Mouse (Mus musculus): ENCODE results near the gene Adh7. TPM values are rescaled to one million over a fixed set of nuclear protein-coding genes. Genes with fewer than 3 reads are reported as not detected.

The Adh7 gene
- polyA plus RNA-seq, 1 experiment: not detected

GRCm38 (mm10) chr3:138247241-138247640, 29.7 kb downstream of the Adh7 start:
- no peak for DNase-seq (ENCODE audit: low read depth, low spot score)
- WGBS: 81% methylated on average over 4 of the region's 4 CpGs

GRCm38 (mm10) chr3:138248011-138248410, 30.5 kb downstream of the Adh7 start:
- WGBS: 38% methylated on average over 7 of the region's 7 CpGs
- no peak for DNase-seq (ENCODE audit: low read depth, low spot score)

GRCm38 (mm10) chr3:138248746-138249145, 31.2 kb downstream of the Adh7 start:
- no peak for DNase-seq (ENCODE audit: low read depth, low spot score)
- WGBS: 32% methylated on average over 8 of the region's 8 CpGs

GRCm38 (mm10) chr3:138251156-138251555, 33.6 kb downstream of the Adh7 start:
- DNase-seq (ENCODE audit: low read depth, low spot score): no peak
- whole genome bisulfite sequencing: 51% methylated on average over 6 of the region's 6 CpGs

GRCm38 (mm10) chr3:138254205-138254604, 36.6 kb downstream of the Adh7 start:
- DNase-seq (ENCODE audit: low read depth, low spot score): no peak
- WGBS: 30% methylated on average over 5 of the region's 5 CpGs

GRCm38 (mm10) chr3:138255366-138255765, 37.8 kb downstream of the Adh7 start:
- 57% methylated on average over 3 of the region's 3 CpGs for WGBS
- DNase-seq (ENCODE audit: low read depth, low spot score): no peak

GRCm38 (mm10) chr3:138255780-138256550, 38.4 kb downstream of the Adh7 start:
- WGBS: 62% methylated on average over 9 of the region's 9 CpGs
- no peak for DNase-seq (ENCODE audit: low read depth, low spot score)

GRCm38 (mm10) chr3:138260721-138261669, 43.4 kb downstream of the Adh7 start, which contains the start of gene Adh1:
Gene Adh1, plus strand, starts transcription at chr3:138260991.
- 76% methylated on average over 11 of the region's 11 CpGs for WGBS
- no peak for DNase-seq (ENCODE audit: low read depth, low spot score)

GRCm38 (mm10) chr3:138262568-138262967, 45.0 kb downstream of the Adh7 start:
- DNase-seq (ENCODE audit: low read depth, low spot score): no peak
- WGBS: 73% methylated on average over 4 of the region's 4 CpGs

GRCm38 (mm10) chr3:138263154-138263930, 45.8 kb downstream of the Adh7 start:
- no peak for DNase-seq (ENCODE audit: low read depth, low spot score)
- WGBS: 48% methylated on average over 5 of the region's 5 CpGs

- no peak for DNase-seq (ENCODE audit: low read depth, low spot score)
- 84% methylated on average over 3 of the region's 3 CpGs for WGBS
These were observed 47.1 kb downstream of the Adh7 start for GRCm38 (mm10) chr3:138264648-138265047.

- no peak for DNase-seq (ENCODE audit: low read depth, low spot score)
- 54% methylated on average over 1 of the region's 1 CpGs for WGBS
These were observed 52.9 kb downstream of the Adh7 start for GRCm38 (mm10) chr3:138270507-138270906.

GRCm38 (mm10) chr3:138271297-138271696, 53.7 kb downstream of the Adh7 start:
- WGBS: 28% methylated on average over 2 of the region's 2 CpGs
- peak; percentile 64 for DNase-seq (ENCODE audit: low read depth, low spot score)

GRCm38 (mm10) chr3:138273080-138273479, 55.5 kb downstream of the Adh7 start:
- 90% methylated on average over 7 of the region's 7 CpGs for WGBS
- DNase-seq (ENCODE audit: low read depth, low spot score): no peak

- WGBS: 49% methylated on average over 3 of the region's 3 CpGs
- DNase-seq (ENCODE audit: low read depth, low spot score): no peak
These were observed 57.5 kb downstream of the Adh7 start for GRCm38 (mm10) chr3:138275100-138275499.

- DNase-seq (ENCODE audit: low read depth, low spot score): no peak
- 94% methylated on average over 9 of the region's 9 CpGs for WGBS
These were observed 65.0 kb downstream of the Adh7 start for GRCm38 (mm10) chr3:138282556-138282955.
